Mouse (Mus musculus) heart, postnatal 0 days (tissue): ENCODE data around the gene Cdyl. TPM values are rescaled to one million over a fixed set of nuclear protein-coding genes. Genes with fewer than 3 reads are reported as not detected.
A peak's percentile ranks its signal among the peaks of the same experiment; 100 is the strongest.
"Not testable (repeated sequence)": the region's sequence is repeated elsewhere in the genome, so short reads cannot be mapped to it uniquely, and the experiment has no call there.

Source experiments
- ATAC-seq: fragments of 200-750 bp; cut with Nextera tagmentation; 2 replicates; pipeline ENCODE4 v1.8.0; 2017; ENCODE audit warnings: low read depth, moderate number of reproducible peaks, moderate library complexity; ENCODE audit not compliant: insufficient read depth
- DNase-seq: peaks from one replicate; pipeline ENCODE4 v3.0.0-alpha.2; 2016; ENCODE audit warnings: low spot score
- H3K27ac ChIP-seq: fragments of 300-500 bp; sonication (generic); 2 replicates; pipeline ENCODE4 v1.5.1; 2014; ENCODE audit warnings: low read depth, mild to moderate bottlenecking
- H3K27me3 ChIP-seq: fragments of 300-500 bp; sonication (generic); 2 replicates; pipeline ENCODE4 v1.6.1; 2014; ENCODE audit warnings: low read length, mixed read lengths; ENCODE audit not compliant: control insufficient read depth, insufficient read depth
- H3K36me3 ChIP-seq: fragments of 300-500 bp; sonication (generic); replicated peaks from 2 replicates; pipeline ENCODE4 v1.6.1; 2014; ENCODE audit warnings: low read length, mixed read lengths; ENCODE audit not compliant: control insufficient read depth, insufficient read depth
- H3K4me1 ChIP-seq: fragments of 300-500 bp; sonication (generic); 2 replicates; pipeline ENCODE4 v1.6.1; 2014; ENCODE audit warnings: antibody characterized with exemption; ENCODE audit not compliant: control insufficient read depth, insufficient read depth
- H3K4me2 ChIP-seq: fragments of 300-500 bp; sonication (generic); 2 replicates; pipeline ENCODE4 v1.6.1; 2014; ENCODE audit warnings: low read depth, mild to moderate bottlenecking, low read length, moderate library complexity
- H3K4me3 ChIP-seq: fragments of 300-500 bp; sonication (generic); 2 replicates; pipeline ENCODE4 v1.5.1; 2014; ENCODE audit warnings: low read depth, low read length
- H3K9ac ChIP-seq: fragments of 300-500 bp; sonication (generic); replicated peaks from 2 replicates; pipeline ENCODE4 v1.6.1; 2014; ENCODE audit warnings: low read depth, low read length, mixed read lengths
- H3K9me3 ChIP-seq: fragments of 300-500 bp; sonication (generic); replicated peaks from 2 replicates; pipeline ENCODE4 v1.6.1; 2016; ENCODE audit warnings: low read length; ENCODE audit not compliant: control insufficient read depth
- CTCF ChIP-seq: IDR thresholded peaks from 2 replicates; pipeline ENCODE4 v1.5.1; 2016; ENCODE audit warnings: antibody characterized with exemption, control low read depth, low read depth
- EP300 ChIP-seq: IDR thresholded peaks from 2 replicates; pipeline ENCODE4 v1.6.1; 2016; ENCODE audit warnings: antibody characterized with exemption, low read depth
- WGBS: fragments of 180-500 bp; shearing (Covaris S2); extraction: QIAGEN DNeasy Blood & Tissue Kit; methylation state at CpG from one replicate; pipeline ENCODE4 v1.1.7; 2014; 5-methylcytosine and 5-hydroxymethylcytosine counted together
- polyA plus RNA-seq: library from polyadenylated mRNA; unstranded; fragments of >200 nt; fragmentation: Nextera tagmentation; extraction: Ambion mirVana; gene quantifications from 2 replicates; pipeline ENCODE4 v1.2.1, GENCODE M21; 2015
- total RNA-seq: library from RNA; depleted of rRNA; stranded (reverse); fragments of >200 nt; gene quantifications from 2 replicates; pipeline ENCODE4 v1.2.3, GENCODE M21; 2014; ENCODE audit warnings: low replicate concordance

The Cdyl gene
- total and polyA plus RNA-seq, 2 experiments from 2014 or later = 6.1 to 9.2 TPM

DNA sequence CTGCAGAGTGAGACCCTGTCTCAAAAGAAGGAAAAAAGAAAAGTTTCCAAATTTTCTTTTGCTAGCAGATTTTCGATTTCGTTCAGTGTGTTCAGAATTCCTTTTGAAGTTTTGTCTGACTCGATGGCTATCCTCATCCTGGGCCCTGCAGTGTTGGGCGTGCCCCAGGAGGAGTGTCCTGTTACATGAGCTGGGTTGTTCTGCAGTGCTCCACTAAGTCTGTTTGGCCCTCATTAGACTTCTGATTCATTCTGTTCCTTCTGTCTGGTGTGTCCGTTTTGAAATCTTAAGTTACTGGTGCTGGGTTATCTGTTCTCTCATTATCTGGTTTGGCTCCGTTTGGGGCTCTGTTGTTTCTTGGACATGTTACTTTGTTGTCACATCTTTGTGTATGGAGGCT, 174.3 kb downstream of the Cdyl start:
- 0 out of 2 replicates have a peak, but pooled peaks cover 4% of the 10 kb centered on the region for H3K36me3 ChIP-seq
- 41% methylated on average over 6 of the region's 6 CpGs for WGBS
- H3K4me3 ChIP-seq = no peak overlapping the region
- no peaks in the 10 kb centered on the region for H3K9me3 ChIP-seq
- H3K4me2 ChIP-seq = no peak overlapping the region
- no peak for DNase-seq
- no peak overlapping the region for H3K27ac ChIP-seq
- TF ChIP-seq CTCF (no peak), EP300 (no peak)
- ATAC-seq = no peak
- no peaks in the 10 kb centered on the region for H3K27me3 ChIP-seq
- no peak overlapping the region for H3K9ac ChIP-seq
- peaks cover 13% of the 10 kb centered on the region for H3K4me1 ChIP-seq

- Histone ChIP-seq H3K9ac (no peak overlapping the region), H3K36me3 (0 out of 2 replicates have a peak, but pooled peaks cover 4% of the 10 kb centered on the region), H3K4me3 (no peak overlapping the region), H3K27ac (no peak overlapping the region), H3K9me3 (no peaks in the 10 kb centered on the region), H3K27me3 (no peaks in the 10 kb centered on the region), H3K4me2 (no peak overlapping the region), H3K4me1 (peaks cover 13% of the 10 kb centered on the region)
- DNase-seq = peak; percentile 61
- no peak for ATAC-seq
- no peak for TF ChIP-seq CTCF
- 49% methylated on average over 7 of the region's 7 CpGs for WGBS
Observed at GRCm38 (mm10) chr13:35835669-35836068, 176.0 kb downstream of the Cdyl start.

- not testable (repeated sequence) for DNase-seq, H3K27me3 ChIP-seq, H3K4me3 ChIP-seq, H3K9me3 ChIP-seq, H3K4me2 ChIP-seq, H3K9ac ChIP-seq, ATAC-seq, H3K36me3 ChIP-seq, H3K27ac ChIP-seq
- peaks cover 13% of the 10 kb centered on the region for H3K4me1 ChIP-seq
- 86% methylated on average over 7 of the region's 7 CpGs for WGBS
Observed at GRCm38 (mm10) chr13:35836501-35836900, 176.9 kb downstream of the Cdyl start.

- H3K27me3 ChIP-seq = no peaks in the 10 kb centered on the region
- ATAC-seq (no peak), DNase-seq (no peak)
- no peaks in the 10 kb centered on the region for H3K9me3 ChIP-seq
- H3K36me3 ChIP-seq = 0 out of 2 replicates have a peak, but pooled peaks cover 8% of the 10 kb centered on the region
- peaks cover 4% of the 10 kb centered on the region for H3K4me1 ChIP-seq
- WGBS = 81% methylated on average over 10 of the region's 10 CpGs
- H3K4me3 ChIP-seq = no peak overlapping the region
- H3K9ac ChIP-seq = no peak overlapping the region
- no peak overlapping the region for H3K27ac ChIP-seq
- H3K4me2 ChIP-seq = no peak overlapping the region
- TF ChIP-seq EP300 (no peak), CTCF (no peak)
Observed at GRCm38 (mm10) chr13:35840102-35840501, 180.5 kb downstream of the Cdyl start.

GRCm38 (mm10) chr13:35843383-35843782, 183.8 kb downstream of the Cdyl start:
- no peak overlapping the region for H3K27ac ChIP-seq
- H3K9ac ChIP-seq = no peak overlapping the region
- H3K4me1 ChIP-seq = peaks cover 6% of the 10 kb centered on the region; the same call in 1 of the 2 replicates
- TF ChIP-seq EP300 = no peak
- no peak for TF ChIP-seq CTCF
- H3K4me2 ChIP-seq = no peak overlapping the region
- no peak overlapping the region for H3K4me3 ChIP-seq
- peak; percentile 49; the same call in 1 of the 2 replicates for ATAC-seq
- H3K36me3 ChIP-seq = 0 out of 2 replicates have a peak, but pooled peaks cover 4% of the 10 kb centered on the region
- H3K27me3 ChIP-seq = no peaks in the 10 kb centered on the region
- DNase-seq = no peak
- H3K9me3 ChIP-seq = no peaks in the 10 kb centered on the region
- WGBS = 39% methylated on average over 7 of the region's 7 CpGs

DNA sequence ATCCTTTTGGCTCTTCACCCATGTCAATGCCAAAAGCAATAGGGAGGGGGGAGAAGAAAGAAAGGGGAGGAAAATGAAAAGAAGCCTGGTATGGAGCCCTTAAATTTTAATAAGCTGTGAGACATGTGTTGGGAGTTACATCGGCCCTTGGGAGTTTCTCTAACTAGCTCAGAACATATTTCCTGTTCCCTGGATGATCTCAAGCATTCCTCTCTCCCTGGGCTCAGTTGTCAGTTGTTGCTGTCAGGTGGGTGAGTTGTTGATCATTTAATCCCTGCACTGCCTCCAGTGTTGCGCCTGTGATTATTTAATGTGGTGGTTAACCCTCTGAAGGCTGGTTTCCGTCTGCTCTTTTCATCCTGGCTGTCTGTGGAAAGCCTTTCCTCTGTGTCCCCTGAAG, 185.7 kb downstream of the Cdyl start:
- Histone ChIP-seq H3K27ac (no peak overlapping the region), H3K36me3 (0 out of 2 replicates have a peak, but pooled peaks cover 4% of the 10 kb centered on the region), H3K4me2 (no peak overlapping the region), H3K9ac (no peak overlapping the region), H3K9me3 (no peaks in the 10 kb centered on the region), H3K4me1 (peaks cover 10% of the 10 kb centered on the region; the same call in 1 of the 2 replicates), H3K27me3 (no peaks in the 10 kb centered on the region), H3K4me3 (no peak overlapping the region)
- 50% methylated on average over 3 of the region's 3 CpGs for WGBS
- TF ChIP-seq EP300 (no peak), CTCF (no peak)
- no peak for ATAC-seq
- DNase-seq = no peak
